Mouse (Mus musculus) limb, embryonic 13.5 days (tissue): Measurements from ENCODE around the gene Kctd2. TPM values are rescaled to one million over a fixed set of nuclear protein-coding genes. Genes with fewer than 3 reads are reported as not detected.

Source experiments
- ATAC-seq: fragments of 200-750 bp; cut with Nextera tagmentation; 2 replicates; pipeline ENCODE4 v1.8.0; 2017; ENCODE audit warnings: low read depth, moderate number of reproducible peaks, moderate TSS enrichment; ENCODE audit not compliant: low FRiP score
- H3K27ac ChIP-seq: fragments of 300-500 bp; sonication (generic); 2 replicates; pipeline ENCODE4 v1.5.1; 2015; ENCODE audit warnings: inconsistent platforms, mild to moderate bottlenecking, moderate library complexity
- H3K27me3 ChIP-seq: fragments of 300-500 bp; sonication (generic); 2 replicates; pipeline ENCODE4 v1.6.1; 2015; ENCODE audit warnings: mild to moderate bottlenecking, inconsistent platforms
- H3K36me3 ChIP-seq: fragments of 300-500 bp; sonication (generic); 2 replicates; pipeline ENCODE4 v1.6.1; 2015; ENCODE audit warnings: inconsistent platforms, mild to moderate bottlenecking, moderate library complexity
- H3K4me1 ChIP-seq: fragments of 300-500 bp; sonication (generic); 2 replicates; pipeline ENCODE4 v1.6.1; 2015; ENCODE audit warnings: inconsistent platforms
- H3K4me2 ChIP-seq: fragments of 300-500 bp; sonication (generic); replicated peaks from 2 replicates; pipeline ENCODE4 v1.6.1; 2015; ENCODE audit warnings: inconsistent platforms, mild to moderate bottlenecking, moderate library complexity
- H3K4me3 ChIP-seq: fragments of 300-500 bp; sonication (generic); 2 replicates; pipeline ENCODE4 v1.5.1; 2015; ENCODE audit warnings: moderate library complexity, mild to moderate bottlenecking, inconsistent platforms
- H3K9ac ChIP-seq: fragments of 300-500 bp; sonication (generic); 2 replicates; pipeline ENCODE4 v1.6.1; 2015; ENCODE audit warnings: mild to moderate bottlenecking, inconsistent platforms
- H3K9me3 ChIP-seq: fragments of 300-500 bp; sonication (generic); 2 replicates; pipeline ENCODE4 v1.6.1; 2016; ENCODE audit warnings: inconsistent platforms
- WGBS: fragments of 180-500 bp; shearing (Covaris S2); methylation state at CpG from one replicate; pipeline ENCODE4 v1.1.7; 2015; 5-methylcytosine and 5-hydroxymethylcytosine counted together
- polyA plus RNA-seq: library from polyadenylated mRNA; unstranded; fragments of >200 nt; fragmentation: Nextera tagmentation; extraction: Ambion mirVana; gene quantifications from 2 replicates; pipeline ENCODE4 v1.2.1, GENCODE M21; 2015

Gene Kctd2
- polyA plus RNA-seq = 16.1 and 17.4 TPM in 2 replicates

GRCm38 (mm10) chr11:115419531-115420237 lies at the start of gene Kctd2, which contains the start of gene Atp5h:
TSS of gene Kctd2 (plus strand) at chr11:115420128.
TSS of gene Atp5h (minus strand) at chr11:115419962.
- under 1% methylated on average over 56 of the region's 56 CpGs for whole genome bisulfite sequencing
- Histone ChIP-seq H3K27ac (peak within 1 kb of the TSS; percentile 85), H3K9me3 (no peaks in the 10 kb centered on the region), H3K27me3 (no peaks in the 10 kb centered on the region), H3K9ac (peak within 1 kb of the TSS; percentile 97), H3K4me1 (peaks cover 35% of the 10 kb centered on the region), H3K4me2 (peak within 1 kb of the TSS; percentile 98), H3K4me3 (peak within 1 kb of the TSS; percentile 87), H3K36me3 (peaks cover 47% of the 10 kb centered on the region)
- ATAC-seq = peak; percentile 98

GRCm38 (mm10) chr11:115370368-115370767 lies 49.6 kb upstream of the Kctd2 start:
- Histone ChIP-seq H3K4me1 (peaks cover 19% of the 10 kb centered on the region), H3K4me2 (no peak overlapping the region), H3K27me3 (peaks cover 98% of the 10 kb centered on the region), H3K9ac (no peak overlapping the region), H3K4me3 (no peak overlapping the region), H3K9me3 (no peaks in the 10 kb centered on the region), H3K27ac (no peak overlapping the region), H3K36me3 (no peaks in the 10 kb centered on the region)
- 49% methylated on average over 7 of the region's 7 CpGs for WGBS
- no peak for ATAC-seq

DNA sequence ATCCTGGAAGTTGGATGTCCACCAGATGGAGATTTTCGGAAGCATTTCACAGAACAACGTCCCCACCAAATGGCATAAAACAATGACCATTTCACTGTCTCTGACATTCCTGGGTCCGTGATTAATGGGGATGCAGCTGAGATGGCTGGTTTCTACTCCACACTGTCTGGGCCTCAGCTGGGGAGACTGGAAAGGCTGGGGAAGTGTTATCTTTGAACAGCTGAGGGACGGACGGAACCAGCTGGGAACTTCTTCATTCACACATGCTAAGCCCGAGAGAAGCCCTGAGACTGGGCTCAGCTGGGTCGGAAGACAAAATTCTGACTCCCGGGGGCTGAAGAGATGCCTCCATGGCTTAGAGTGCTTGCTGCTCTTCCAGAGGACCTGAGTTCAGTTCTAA lies 48.6 kb upstream of the Kctd2 start:
- Histone ChIP-seq H3K4me3 (no peak overlapping the region), H3K27ac (no peak overlapping the region), H3K9me3 (no peaks in the 10 kb centered on the region), H3K36me3 (no peaks in the 10 kb centered on the region), H3K27me3 (peaks cover 98% of the 10 kb centered on the region), H3K9ac (no peak overlapping the region), H3K4me1 (peaks cover 19% of the 10 kb centered on the region), H3K4me2 (no peak overlapping the region)
- no peak for ATAC-seq
- 59% methylated on average over 8 of the region's 8 CpGs for WGBS

DNA sequence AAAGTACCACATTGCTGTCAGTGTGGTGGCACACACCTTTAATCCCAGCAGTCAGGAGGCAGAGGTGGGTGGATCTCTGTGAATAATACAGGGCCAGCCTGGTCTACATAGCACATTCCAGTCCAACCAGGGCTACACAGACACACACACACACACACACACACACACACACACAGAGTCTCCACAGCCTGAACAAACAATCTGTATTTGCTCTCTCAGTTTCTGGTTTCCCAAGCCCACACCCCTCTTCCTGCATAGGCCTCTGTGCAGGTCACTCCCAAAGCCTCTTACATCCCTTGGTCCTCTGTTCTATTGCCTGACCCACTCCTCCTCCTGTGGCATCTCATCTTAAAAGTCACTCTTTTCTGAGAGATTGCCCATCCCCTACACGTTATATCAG lies 47.9 kb upstream of the Kctd2 start:
- peaks cover 16% of the 10 kb centered on the region for H3K4me1 ChIP-seq
- H3K9ac ChIP-seq = no peak overlapping the region
- ATAC-seq = no peak
- no peaks in the 10 kb centered on the region for H3K9me3 ChIP-seq
- peaks cover 91% of the 10 kb centered on the region for H3K27me3 ChIP-seq
- H3K4me2 ChIP-seq = no peak overlapping the region
- no peak overlapping the region for H3K4me3 ChIP-seq
- H3K36me3 ChIP-seq = no peaks in the 10 kb centered on the region
- WGBS = 59% methylated on average over 1 of the region's 1 CpGs
- no peak overlapping the region for H3K27ac ChIP-seq

- ATAC-seq = no peak
- Histone ChIP-seq H3K4me2 (no peak overlapping the region), H3K27me3 (peaks cover 84% of the 10 kb centered on the region)
These were observed 47.2 kb upstream of the Kctd2 start for GRCm38 (mm10) chr11:115372737-115373136.

GRCm38 (mm10) chr11:115373805-115374694 lies 45.9 kb upstream of the Kctd2 start:
- Histone ChIP-seq H3K9me3 (no peaks in the 10 kb centered on the region), H3K4me1 (peaks cover 8% of the 10 kb centered on the region), H3K4me3 (peak overlapping the region; percentile 38), H3K27ac (no peak overlapping the region), H3K9ac (peak overlapping the region; percentile 50), H3K27me3 (peaks cover 73% of the 10 kb centered on the region), H3K4me2 (peak overlapping the region; percentile 66), H3K36me3 (no peaks in the 10 kb centered on the region)
- ATAC-seq = no peak
- 3% methylated on average over 30 of the region's 30 CpGs for WGBS

More at GRCm38 (mm10) chr11:115372737-115373136, 47.2 kb upstream of the Kctd2 start:
- Histone ChIP-seq H3K4me1 (peaks cover 9% of the 10 kb centered on the region), H3K27ac (no peak overlapping the region), H3K9me3 (no peaks in the 10 kb centered on the region), H3K4me3 (no peak overlapping the region), H3K36me3 (no peaks in the 10 kb centered on the region), H3K9ac (no peak overlapping the region)
- 46% methylated on average over 2 of the region's 2 CpGs for WGBS

DNA sequence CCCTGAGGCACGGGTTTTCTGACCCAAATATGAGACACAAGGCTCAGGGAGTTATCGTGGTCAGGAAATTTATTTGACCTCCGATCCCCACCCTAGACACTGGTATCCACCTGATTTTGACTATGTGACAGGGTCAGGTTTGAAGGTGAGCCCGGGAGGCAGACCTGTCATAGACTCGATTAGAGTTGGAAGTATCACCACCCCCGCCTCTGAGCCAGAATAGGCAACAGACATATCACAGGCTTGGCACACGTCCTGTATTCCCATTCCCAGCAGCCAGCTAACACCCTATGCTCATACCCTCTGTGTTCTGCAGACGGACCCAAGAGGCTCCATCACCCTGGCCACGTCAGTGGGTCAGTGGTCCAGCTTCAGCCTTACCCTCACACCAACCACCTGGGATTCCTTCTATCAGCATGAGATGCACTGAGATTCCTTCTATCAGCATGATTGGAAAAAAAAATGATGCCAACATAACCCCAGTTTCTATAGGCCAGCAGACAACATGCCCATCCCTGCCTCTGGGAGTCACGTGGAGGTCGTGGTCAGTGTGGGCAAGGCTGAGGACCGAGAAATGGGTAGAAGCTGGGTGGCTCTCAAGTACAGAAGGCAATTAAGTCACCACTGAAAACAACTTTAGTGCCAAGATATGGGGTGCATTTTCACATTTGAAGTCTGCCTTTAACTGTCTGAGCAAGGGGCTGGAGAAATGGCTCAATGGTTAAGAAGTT lies 45.1 kb upstream of the Kctd2 start:
- Histone ChIP-seq H3K4me3 (no peak overlapping the region), H3K4me2 (peak overlapping the region; percentile 66; the same call in 1 of the 2 replicates), H3K9ac (no peak overlapping the region), H3K36me3 (no peaks in the 10 kb centered on the region), H3K27me3 (peaks cover 65% of the 10 kb centered on the region), H3K4me1 (peaks cover 8% of the 10 kb centered on the region), H3K27ac (no peak overlapping the region), H3K9me3 (no peaks in the 10 kb centered on the region)
- no peak for ATAC-seq
- 64% methylated on average over 12 of the region's 12 CpGs for WGBS

- H3K27ac ChIP-seq = no peak overlapping the region
- H3K27me3 ChIP-seq = peaks cover 46% of the 10 kb centered on the region
- 64% methylated on average over 7 of the region's 7 CpGs for WGBS
- H3K4me1 ChIP-seq = peaks cover 15% of the 10 kb centered on the region
- no peak overlapping the region for H3K4me3 ChIP-seq
- H3K36me3 ChIP-seq = no peaks in the 10 kb centered on the region
- H3K9me3 ChIP-seq = no peaks in the 10 kb centered on the region
- ATAC-seq = no peak
- H3K9ac ChIP-seq = no peak overlapping the region
- no peak overlapping the region for H3K4me2 ChIP-seq
These were observed 43.2 kb upstream of the Kctd2 start for GRCm38 (mm10) chr11:115376722-115377121.

- Histone ChIP-seq H3K9me3 (no peaks in the 10 kb centered on the region), H3K27me3 (peaks cover 41% of the 10 kb centered on the region), H3K9ac (no peak overlapping the region), H3K4me3 (no peak overlapping the region), H3K4me1 (peaks cover 15% of the 10 kb centered on the region), H3K36me3 (no peaks in the 10 kb centered on the region), H3K4me2 (no peak overlapping the region), H3K27ac (no peak overlapping the region)
- WGBS = 75% methylated on average over 4 of the region's 4 CpGs
- no peak for ATAC-seq
These were observed 42.7 kb upstream of the Kctd2 start for GRCm38 (mm10) chr11:115377254-115377653.

DNA sequence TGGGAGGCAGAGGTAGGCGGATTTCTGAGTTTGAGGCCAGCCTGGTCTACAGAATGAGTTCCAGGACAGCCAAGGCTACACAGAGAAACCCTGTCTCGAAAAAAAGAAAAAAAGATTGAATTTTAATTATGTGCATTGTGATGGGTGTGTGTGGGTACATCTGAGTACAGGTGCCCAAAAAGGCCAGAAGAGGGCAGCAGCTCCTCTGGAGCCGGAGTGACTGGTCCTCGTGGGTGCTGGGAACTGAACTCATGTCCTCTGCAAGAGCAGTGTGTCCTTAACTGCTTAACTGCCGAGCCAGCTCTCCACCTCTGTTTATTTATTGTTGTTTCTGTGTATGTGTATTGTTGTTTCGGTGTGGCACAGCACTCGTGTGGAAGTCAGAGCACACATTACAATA lies 42.1 kb upstream of the Kctd2 start:
- no peaks in the 10 kb centered on the region for H3K9me3 ChIP-seq
- no peaks in the 10 kb centered on the region for H3K36me3 ChIP-seq
- no peak for ATAC-seq
- H3K4me3 ChIP-seq = no peak overlapping the region
- no peak overlapping the region for H3K27ac ChIP-seq
- H3K4me1 ChIP-seq = peaks cover 20% of the 10 kb centered on the region
- no peak overlapping the region for H3K9ac ChIP-seq
- H3K27me3 ChIP-seq = peaks cover 35% of the 10 kb centered on the region
- no peak overlapping the region for H3K4me2 ChIP-seq
- WGBS = 84% methylated on average over 7 of the region's 7 CpGs

DNA sequence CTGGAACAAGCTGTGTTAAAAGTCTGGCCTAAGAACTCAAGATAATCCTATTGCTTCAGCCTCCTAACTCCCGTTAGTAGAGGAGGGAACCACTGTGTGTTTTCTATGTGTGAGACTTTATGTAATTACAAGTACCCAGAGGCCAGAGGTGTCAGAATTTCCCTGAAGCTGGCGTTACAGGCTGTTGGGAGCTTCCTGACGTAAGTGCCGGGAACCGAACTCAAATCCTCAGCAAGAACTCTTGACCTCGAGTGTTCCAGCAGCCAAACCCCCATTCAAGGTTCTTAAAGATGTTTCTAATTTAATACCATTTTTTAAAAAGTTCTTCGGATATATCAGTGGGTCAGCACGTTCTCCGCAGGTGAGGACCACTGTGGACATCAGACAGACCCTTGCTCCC lies 38.7 kb upstream of the Kctd2 start:
- peaks cover 38% of the 10 kb centered on the region for H3K4me1 ChIP-seq
- 6% methylated on average over 9 of the region's 9 CpGs for WGBS
- H3K27me3 ChIP-seq = peaks cover under 1% of the 10 kb centered on the region; the same call in 1 of the 2 replicates
- H3K4me2 ChIP-seq = peak overlapping the region; percentile 87
- no peak overlapping the region; the same call in 1 of the 2 replicates for H3K27ac ChIP-seq
- no peak for ATAC-seq
- H3K9ac ChIP-seq = peak overlapping the region; percentile 90; the same call in 1 of the 2 replicates
- H3K4me3 ChIP-seq = peak overlapping the region; percentile 80
- no peaks in the 10 kb centered on the region for H3K36me3 ChIP-seq
- H3K9me3 ChIP-seq = no peaks in the 10 kb centered on the region
